Mouse (Mus musculus): ENCODE data around the gene Abhd14a.
A peak's percentile ranks its signal among the peaks of the same experiment; 100 is the strongest.
"Not testable (repeated sequence)": the region's sequence is repeated elsewhere in the genome, so short reads cannot be mapped to it uniquely, and the experiment has no call there.

Abhd14a gene

GRCm38 (mm10) chr9:106447348-106447747, at the start of gene Abhd14a, which contains the start of gene Abhd14b:
TSS of gene Abhd14a (minus strand) at chr9:106447678.
TSS of gene Abhd14b (plus strand) at chr9:106447459.
- DNase-seq, result peak; percentile 94

GRCm38 (mm10) chr9:106487602-106488001, 40.1 kb upstream of the Abhd14a start:
- not testable (repeated sequence) for DNase-seq

GRCm38 (mm10) chr9:106485076-106485475, 37.6 kb upstream of the Abhd14a start:
- no peak for DNase-seq

GRCm38 (mm10) chr9:106483606-106484005, 36.1 kb upstream of the Abhd14a start:
- no peak for DNase-seq

- DNase-seq, result no peak
Observed at GRCm38 (mm10) chr9:106483136-106483535, 35.7 kb upstream of the Abhd14a start.

- DNase-seq, result no peak
Observed at GRCm38 (mm10) chr9:106482578-106483115, 35.2 kb upstream of the Abhd14a start.

- no peak for DNase-seq
Observed at GRCm38 (mm10) chr9:106481676-106482075, 34.2 kb upstream of the Abhd14a start.

- no peak for DNase-seq
Observed at GRCm38 (mm10) chr9:106481075-106481474, 33.6 kb upstream of the Abhd14a start.

GRCm38 (mm10) chr9:106480541-106480940, 33.1 kb upstream of the Abhd14a start:
- DNase-seq, result no peak

- DNase-seq, result no peak
Observed at GRCm38 (mm10) chr9:106478101-106478500, 30.6 kb upstream of the Abhd14a start.

GRCm38 (mm10) chr9:106477649-106478048, 30.2 kb upstream of the Abhd14a start:
- no peak for DNase-seq

GRCm38 (mm10) chr9:106476924-106477484, 29.5 kb upstream of the Abhd14a start, which contains the start of gene Parp3:
TSS of gene Parp3 (minus strand) at chr9:106476949.
- DNase-seq, result peak; percentile 98

GRCm38 (mm10) chr9:106476002-106476923, 28.8 kb upstream of the Abhd14a start:
- DNase-seq, result peak; percentile 71

- peak; percentile 2 for DNase-seq
Observed at GRCm38 (mm10) chr9:106475663-106476001, 28.2 kb upstream of the Abhd14a start, which contains the start of gene Rrp9. TSS of gene Rrp9 (plus strand) at chr9:106475963.

- peak; percentile 53 for DNase-seq
Observed at GRCm38 (mm10) chr9:106475046-106475445, 27.6 kb upstream of the Abhd14a start.

GRCm38 (mm10) chr9:106474456-106474855, 27.0 kb upstream of the Abhd14a start:
- DNase-seq, result peak; percentile 78

GRCm38 (mm10) chr9:106473753-106474105, 26.3 kb upstream of the Abhd14a start:
- no peak for DNase-seq

GRCm38 (mm10) chr9:106473081-106473752, 25.7 kb upstream of the Abhd14a start:
- no peak for DNase-seq

- DNase-seq, result no peak
Observed at GRCm38 (mm10) chr9:106472321-106472720, 24.8 kb upstream of the Abhd14a start.

GRCm38 (mm10) chr9:106471892-106472291, 24.4 kb upstream of the Abhd14a start:
- DNase-seq, result peak; percentile 68

- DNase-seq, result no peak
Observed at GRCm38 (mm10) chr9:106470991-106471750, 23.7 kb upstream of the Abhd14a start.

- no peak for DNase-seq
Observed at GRCm38 (mm10) chr9:106469776-106470175, 22.3 kb upstream of the Abhd14a start.

Data from lung, postnatal 14 days (tissue).